Mouse (Mus musculus): Measurements from ENCODE around the gene Hoxa6.

The Hoxa6 gene

GRCm38 (mm10) chr6:52240389-52241000 is 32.0 kb upstream of the Hoxa6 start, which contains the start of gene Hoxa10:
Gene Hoxa10, minus strand, starts transcription at chr6:52240854.
- DNase-seq, result peak; percentile 91 to 93

- DNase-seq, result no peak
Observed at GRCm38 (mm10) chr6:52239625-52240388, 31.3 kb upstream of the Hoxa6 start.

DNA sequence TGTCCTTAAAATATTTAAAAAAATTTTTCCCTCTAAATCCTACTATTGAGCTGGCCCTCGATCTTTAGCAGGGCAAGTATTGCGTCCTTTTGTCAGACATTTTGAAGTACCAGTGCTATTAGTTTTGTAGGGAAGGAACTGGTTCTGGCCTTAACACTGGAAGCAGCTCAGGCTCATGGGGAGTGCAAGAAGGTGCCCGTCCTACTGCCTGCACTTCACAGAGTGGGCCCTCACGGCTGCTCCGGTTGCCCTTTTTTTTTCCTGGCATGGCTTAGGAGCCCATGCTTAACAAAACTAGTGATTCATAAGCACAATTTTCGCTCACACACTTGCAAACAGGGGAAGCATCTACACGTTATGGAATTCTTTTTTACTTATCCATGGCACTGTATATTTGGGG is 30.5 kb upstream of the Hoxa6 start:
- DNase-seq, result peak in 1 of 2 experiments; percentile 15

DNA sequence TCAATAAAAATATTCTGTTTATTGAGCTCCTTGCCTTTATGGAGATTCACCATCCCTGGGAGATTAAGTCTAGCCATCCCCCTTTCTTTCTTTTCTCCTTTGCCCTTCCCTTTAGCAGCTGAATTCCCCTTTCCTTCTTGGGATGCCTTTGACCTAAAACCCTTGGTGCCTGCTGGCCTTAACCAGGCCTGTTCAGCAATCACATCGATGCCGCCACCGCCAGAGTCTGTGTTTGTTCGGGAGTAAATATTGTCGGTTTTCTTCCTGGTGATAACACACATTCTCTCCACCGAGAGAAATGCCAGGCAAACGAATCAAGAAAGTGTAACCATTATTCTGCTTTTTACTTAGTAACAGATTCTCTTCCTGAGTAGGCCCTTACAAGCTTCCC is 29.6 kb upstream of the Hoxa6 start:
- DNase-seq, result peak in 1 of 2 experiments; percentile 30

DNA sequence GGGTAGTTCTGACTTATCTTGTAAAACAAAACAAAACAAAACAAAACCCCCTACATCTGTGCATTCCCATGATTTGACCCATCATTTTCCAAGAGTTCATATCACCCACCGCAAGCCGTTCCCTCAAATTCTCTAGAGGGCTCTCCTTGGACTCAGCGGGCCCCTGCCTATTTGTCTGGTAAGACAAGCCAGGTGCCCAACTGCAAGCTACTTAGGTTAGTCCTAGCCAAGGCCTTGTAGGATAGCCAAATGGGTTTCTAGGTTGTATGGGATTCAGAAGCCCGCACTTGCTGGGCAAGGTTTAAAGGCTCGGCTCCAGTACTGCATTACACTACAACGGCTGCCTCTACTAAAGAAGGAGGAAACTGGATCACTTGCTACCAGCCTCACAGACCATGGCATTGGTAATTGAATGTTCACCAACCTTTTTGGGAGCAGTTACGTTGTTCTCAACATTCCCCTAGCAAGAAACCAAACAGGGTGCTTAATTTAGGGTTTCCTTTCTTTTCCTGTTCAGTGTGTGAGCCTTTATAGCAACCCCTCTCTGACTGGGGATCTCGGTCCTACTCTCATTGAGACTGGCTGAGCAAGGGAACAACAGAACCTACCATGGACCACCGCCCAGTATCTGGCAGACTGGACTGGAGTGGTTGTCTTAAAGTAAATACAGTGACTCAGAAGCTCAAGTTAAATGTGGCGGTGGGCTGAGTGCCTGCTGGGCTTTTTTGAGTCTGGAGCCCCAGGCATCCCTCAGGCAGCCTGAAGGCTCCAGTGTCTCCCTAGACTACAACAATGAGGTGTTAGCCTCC is 29.0 kb upstream of the Hoxa6 start:
- peak in 1 of 2 experiments; percentile 28 for DNase-seq

DNA sequence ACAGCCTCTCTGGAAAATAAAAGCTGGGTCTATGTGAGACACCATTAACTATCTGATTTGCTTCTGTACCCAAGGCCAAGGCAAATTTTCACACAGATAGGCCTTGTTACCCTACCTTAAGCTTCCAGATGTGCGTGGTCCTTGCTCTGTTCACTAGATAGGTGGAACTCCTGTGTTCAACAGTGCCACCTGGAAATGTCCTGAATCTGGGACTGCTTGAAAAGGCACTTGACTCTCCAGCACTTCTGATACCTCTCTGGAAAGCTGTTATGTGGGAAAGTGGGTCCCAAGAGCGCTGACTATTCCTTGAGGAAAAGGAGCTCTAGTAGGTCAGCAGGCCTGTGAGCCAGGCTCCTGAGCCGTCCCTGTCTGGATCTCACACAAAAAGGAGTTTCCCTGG is 28.3 kb upstream of the Hoxa6 start:
- DNase-seq, result peak in 1 of 2 experiments; percentile 14

DNA sequence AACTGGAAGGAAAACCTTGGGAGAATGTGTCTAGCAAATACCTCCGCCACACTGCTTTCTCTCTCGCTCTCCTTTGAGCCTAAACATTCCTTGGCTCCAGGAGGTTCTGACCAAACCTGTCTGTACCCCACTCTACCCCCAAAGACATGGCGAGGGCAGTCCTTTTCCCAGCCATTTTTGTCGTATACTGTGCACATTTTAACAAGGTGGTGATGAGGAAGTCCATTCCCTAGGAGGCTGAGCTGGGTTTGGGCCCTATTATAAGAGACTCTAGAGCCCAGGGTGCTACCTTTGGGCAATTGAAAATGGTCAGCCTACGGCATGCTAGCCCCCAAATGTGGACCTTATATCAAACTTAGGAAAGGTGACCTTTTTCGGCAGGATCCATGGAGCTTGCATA is 27.3 kb upstream of the Hoxa6 start:
- DNase-seq, result no peak

DNA sequence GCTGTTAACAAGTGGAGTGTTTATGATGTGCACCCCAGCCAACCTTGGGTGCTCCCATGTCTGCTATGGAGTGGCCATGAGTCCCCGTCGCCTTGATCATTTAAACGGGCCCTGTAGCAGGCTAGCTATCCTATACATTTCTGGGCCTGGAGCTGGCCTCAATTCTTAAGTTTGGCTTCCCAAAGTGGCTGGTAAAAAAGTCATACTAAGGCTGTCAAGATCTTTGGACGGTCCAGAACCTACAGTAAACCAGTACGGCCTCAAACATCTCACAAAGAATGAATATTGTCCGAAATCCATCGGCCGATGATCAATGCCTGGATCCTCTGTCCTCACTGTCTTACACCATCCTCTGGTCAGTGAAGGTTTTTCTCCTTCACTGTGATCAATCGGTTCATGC is 26.7 kb upstream of the Hoxa6 start:
- no peak for DNase-seq

GRCm38 (mm10) chr6:52234428-52235140 is 26.1 kb upstream of the Hoxa6 start:
- no peak for DNase-seq

- DNase-seq, result peak; percentile 88 to 90
Observed at GRCm38 (mm10) chr6:52233546-52234427, 25.3 kb upstream of the Hoxa6 start.

DNA sequence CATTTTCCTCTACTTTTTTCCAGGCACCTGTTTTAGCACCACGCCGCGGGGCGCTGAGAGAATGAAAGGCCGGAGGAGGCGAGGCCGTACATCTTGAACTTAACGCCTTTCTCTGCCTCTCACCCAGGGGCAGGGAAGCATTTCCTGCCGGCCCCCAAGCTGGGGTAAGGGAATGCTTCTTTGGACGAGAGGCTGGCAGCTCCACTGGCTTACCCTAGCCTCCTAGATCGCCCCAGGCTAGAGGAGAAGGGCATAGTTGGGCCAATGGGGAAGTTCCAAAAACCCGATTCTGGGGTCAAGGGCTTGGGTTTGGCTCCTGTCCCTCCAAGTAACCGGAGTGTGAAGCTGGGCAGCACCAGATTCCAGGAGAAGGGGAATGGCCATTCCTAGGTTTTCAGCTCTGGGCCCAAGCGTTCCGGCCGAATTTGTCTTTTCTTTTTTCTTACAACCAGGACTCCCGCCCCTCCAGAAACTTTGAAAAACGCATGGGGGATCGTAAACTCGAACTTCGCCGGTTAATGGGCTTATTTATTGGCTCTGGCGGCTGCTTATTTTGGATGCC is 24.5 kb upstream of the Hoxa6 start:
- no peak for DNase-seq

DNA sequence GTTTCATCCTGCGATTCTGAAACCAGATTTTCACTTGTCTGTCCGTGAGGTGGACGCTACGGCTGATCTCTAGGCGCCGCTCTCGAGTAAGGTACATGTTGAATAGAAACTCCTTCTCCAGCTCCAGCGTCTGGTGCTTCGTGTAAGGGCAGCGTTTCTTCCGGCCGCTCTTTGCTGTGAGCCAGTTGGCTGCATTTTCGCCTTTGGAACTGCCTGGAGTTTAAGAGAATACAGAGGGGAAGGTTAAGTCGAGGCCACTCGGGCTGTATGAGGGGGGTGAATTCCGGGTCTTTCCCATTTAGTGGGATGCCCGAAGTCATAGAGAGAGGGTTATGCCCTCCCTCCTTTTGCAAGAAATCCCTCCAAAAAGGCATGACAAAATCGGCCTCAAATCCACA is 24.0 kb upstream of the Hoxa6 start:
- DNase-seq, result no peak

GRCm38 (mm10) chr6:52231885-52232567 is 23.5 kb upstream of the Hoxa6 start:
- DNase-seq, result peak in 1 of 2 experiments; percentile 67

GRCm38 (mm10) chr6:52230516-52231165 is 22.1 kb upstream of the Hoxa6 start, which contains the start of gene Hoxa9:
Gene Hoxa9, minus strand, starts transcription at chr6:52231089.
- peak in 1 of 2 experiments; percentile 54 for DNase-seq

GRCm38 (mm10) chr6:52229558-52230416 is 21.3 kb upstream of the Hoxa6 start:
- DNase-seq, result peak; percentile 83 to 86

- peak; percentile 15 to 60 for DNase-seq
Observed at GRCm38 (mm10) chr6:52228475-52229465, 20.2 kb upstream of the Hoxa6 start.

DNA sequence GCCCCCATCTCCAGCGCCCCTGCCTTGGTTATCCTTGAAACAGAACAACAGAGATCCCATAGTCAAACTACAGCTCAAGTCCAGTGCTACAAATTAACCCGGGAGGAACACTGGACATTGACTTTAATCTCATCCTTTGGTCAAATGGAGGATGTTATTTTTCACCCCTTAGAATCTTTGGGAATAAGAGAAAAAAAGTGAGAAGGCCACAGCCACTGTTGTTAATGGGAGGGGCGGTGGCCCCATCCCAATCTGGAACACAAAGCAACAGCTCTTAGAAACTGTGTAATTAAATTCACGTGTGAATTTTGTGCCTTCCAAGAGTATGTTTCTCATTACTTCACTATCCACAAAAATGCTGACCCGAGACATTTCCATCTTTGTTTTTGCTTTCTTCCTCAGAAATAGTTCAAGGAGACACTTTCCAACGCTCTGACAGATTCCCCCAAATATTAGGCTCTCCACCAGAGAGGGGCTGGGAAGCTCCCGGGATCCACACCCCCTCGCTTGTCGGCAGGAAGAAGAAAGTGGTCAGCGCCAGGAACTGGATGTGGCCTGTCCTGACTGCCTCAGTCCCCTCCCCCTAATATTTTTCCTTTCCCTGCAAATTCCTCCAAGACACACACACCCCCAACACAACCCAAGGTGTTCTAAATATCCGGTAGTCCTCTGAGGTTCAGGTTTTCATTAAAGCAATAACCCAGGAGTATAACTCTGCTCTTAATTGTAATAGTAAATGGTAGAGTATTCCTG is 19.1 kb upstream of the Hoxa6 start:
- DNase-seq, result peak; percentile 46 to 51

Data from kidney, adult 8-10 months (tissue).